Mouse (Mus musculus): ENCODE measurements at regions not wholly inside any gene's neighbourhood (a gene's known extent, or its start where the extent isn't known, plus 50 kb on each side); places are given as distances from the start of the nearest gene placed in this dataset.
A peak's percentile ranks its signal among the peaks of the same experiment; 100 is the strongest.
"Not testable (repeated sequence)": the region's sequence is repeated elsewhere in the genome, so short reads cannot be mapped to it uniquely, and the experiment has no call there.

DNA sequence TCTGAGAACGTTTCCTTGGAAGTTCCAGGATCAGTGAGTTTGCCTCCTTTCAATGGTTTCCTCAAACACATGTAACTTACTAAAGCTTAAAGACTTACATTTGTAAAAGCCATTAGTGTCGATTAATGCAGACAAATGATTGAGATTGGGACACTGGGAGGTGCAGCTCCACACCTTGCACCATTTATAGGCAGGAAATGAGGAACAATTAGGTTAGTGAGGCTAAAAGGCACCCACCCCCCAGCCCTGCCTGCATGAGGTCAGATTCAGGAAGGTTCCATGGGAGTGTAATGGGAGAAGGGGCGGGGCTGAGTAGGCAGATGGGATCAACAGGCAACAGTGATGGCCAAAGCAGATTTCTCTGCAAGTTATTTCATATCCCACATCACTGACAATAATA lies 131.1 kb upstream of the Gm12728 start:
- DNase-seq: peak; percentile 96

GRCm38 (mm10) chr4:105676690-105677089 lies 113.0 kb upstream of the Gm12728 start:
- no peak for DNase-seq

GRCm38 (mm10) chr4:105690716-105691115 lies 99.0 kb upstream of the Gm12728 start:
- peak; percentile 34 for DNase-seq

DNA sequence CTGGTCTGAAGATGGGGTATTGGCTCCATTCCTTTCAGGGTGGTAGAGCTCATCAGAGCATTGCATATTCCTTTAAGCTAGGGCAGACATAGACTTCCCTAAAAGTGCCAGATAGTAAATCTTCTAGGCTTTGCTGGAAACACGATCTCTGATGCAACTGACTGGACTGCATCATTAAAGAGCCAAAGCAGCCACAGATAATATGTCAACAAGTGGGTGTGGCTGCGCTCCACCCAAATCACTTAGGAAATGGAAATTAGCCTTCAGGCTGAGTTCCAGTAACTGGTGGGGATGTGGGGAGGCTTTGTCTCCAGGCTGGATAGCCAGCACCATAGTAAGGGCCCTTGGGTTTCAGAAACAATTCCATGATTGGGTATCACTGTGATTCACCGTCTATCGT lies 97.3 kb upstream of the Gm12728 start:
- DNase-seq: peak; percentile 94

GRCm38 (mm10) chr4:105695895-105696294 lies 93.8 kb upstream of the Gm12728 start:
- DNase-seq: no peak

DNA sequence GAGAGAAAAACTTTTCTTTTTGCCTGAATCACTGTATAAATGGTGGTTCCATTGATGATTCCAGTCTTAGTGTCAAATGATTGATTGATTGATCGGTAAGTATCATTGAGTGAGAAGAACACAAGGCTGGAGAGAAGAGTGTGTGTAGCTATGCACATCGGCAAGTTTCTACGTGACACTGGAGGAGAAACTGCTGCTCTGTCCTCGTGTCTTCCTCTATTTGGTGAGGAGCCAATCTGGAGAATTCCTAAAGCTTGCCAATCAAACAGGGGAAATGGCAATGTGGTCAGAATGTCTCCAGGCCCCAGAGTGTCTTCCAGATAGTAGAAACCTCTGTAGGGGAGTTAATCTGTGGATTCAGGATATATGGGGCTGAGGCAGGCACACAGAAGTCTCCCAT lies 92.5 kb upstream of the Gm12728 start:
- no peak for DNase-seq

DNA sequence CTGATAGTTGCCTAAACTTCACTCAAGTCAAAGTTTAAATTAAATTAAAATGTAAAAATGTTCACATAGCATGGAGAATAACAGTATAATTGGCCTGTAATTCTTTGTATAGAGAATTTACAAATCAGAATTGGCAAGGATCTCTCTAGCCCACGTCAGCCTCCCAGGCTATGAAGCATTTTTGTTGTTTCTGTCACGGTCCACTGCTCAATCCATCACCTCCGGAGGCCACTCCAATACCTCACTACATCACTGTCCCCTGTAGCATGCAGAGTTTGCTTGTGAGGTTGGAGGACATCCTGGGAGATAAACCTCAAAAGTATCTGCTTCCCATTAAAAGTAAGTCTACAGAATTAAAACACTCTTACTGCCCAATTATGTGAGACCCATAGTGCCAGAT lies 87.6 kb upstream of the Gm12728 start:
- DNase-seq: no peak

GRCm38 (mm10) chr4:105703408-105703807 lies 86.3 kb upstream of the Gm12728 start:
- DNase-seq: peak; percentile 55

- DNase-seq: peak; percentile 54
Measured at GRCm38 (mm10) chr4:105704271-105704670, 85.4 kb upstream of the Gm12728 start.

- DNase-seq: peak; percentile 80
Measured at GRCm38 (mm10) chr4:105705996-105706395, 83.7 kb upstream of the Gm12728 start.

DNA sequence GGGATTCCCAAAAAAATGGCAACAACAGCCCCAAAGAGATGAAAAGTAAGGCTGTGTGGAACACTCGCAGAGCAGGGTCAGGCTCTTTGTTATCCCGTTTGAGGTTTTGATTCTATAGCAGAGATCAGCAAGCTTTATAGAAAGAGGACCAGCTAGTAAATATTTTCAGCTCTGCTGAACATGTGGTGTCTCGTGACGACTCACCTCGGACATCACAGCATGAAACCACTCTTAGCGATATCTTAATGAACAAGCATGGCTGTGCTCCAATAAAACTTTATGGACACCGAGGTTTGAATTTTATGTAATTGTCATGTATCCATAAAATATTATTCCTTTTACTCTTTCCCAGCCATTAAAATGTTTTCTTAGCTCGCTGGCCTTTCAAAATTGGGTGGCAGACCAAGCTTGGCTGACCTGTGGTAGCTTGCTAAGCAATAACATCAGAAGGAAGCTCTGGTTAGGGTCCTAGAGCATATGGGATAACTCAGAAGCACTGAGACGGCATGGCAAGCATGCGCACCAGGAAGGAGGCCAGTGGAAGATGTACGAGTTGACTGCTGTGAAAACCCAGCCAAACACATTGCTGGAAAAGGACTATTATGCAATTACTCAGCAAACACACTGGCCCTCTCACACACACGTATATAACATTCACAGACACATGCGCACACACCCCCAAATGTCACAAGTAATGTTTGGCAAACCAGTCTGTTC lies 81.4 kb upstream of the Gm12728 start:
- peak; percentile 90 for DNase-seq

DNA sequence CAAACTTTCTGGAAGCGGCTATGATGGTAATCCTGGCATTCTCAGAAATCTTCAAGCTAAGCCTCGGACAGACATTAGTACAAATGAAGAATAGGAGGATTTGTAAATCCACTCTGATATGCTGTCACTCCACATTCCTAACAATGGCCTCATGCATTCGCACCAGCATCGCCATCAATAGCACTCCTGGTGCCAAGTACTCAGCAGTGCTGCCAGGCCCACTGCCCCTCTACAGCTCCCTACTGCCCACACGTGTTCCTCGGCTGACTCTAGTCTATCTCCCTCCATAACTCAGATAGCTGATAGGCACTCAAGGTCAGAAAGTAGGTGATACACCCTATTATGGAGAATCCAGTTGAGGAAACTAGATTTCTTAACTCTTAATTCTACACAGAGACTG lies 75.7 kb upstream of the Gm12728 start:
- DNase-seq: no peak

DNA sequence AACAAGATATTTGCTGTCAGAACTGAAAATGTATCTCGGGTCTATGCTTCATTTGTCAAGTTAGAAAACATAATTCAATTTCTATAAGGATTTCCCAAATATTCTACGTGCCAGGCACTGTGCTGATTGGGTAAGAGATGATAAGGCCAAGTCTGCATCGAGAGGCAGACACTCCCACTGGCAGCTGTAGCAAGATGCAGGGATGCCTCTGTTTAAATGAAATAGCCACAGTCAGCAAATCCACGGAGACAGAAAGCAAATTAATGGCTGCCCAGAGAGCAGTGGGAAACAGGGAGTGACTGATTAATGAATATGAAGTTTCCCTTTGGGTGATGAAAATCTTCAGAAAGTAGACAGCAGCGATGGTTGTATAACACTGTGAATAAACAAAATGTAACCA lies 71.6 kb upstream of the Gm12728 start:
- DNase-seq: peak; percentile 59

DNA sequence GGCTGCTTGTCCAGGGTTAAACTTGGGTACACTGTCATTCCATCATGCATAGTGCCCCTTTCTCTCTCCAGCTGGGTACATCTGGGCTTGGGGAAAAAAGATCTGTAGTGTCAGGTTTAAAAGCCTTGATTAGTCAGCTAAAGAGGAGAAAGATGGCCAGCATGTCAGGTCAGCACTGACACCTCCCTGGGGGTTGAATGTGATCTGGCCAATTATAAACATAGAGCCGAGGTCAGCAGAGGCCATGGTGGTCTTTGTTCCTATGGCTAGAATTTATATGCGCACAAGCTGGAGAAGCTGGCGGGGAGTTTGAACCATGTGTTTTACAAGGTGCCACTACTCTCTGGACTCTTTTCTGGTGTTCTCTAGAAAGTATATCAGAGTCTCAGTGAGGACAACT lies 61.0 kb upstream of the Gm12728 start:
- DNase-seq: no peak

DNA sequence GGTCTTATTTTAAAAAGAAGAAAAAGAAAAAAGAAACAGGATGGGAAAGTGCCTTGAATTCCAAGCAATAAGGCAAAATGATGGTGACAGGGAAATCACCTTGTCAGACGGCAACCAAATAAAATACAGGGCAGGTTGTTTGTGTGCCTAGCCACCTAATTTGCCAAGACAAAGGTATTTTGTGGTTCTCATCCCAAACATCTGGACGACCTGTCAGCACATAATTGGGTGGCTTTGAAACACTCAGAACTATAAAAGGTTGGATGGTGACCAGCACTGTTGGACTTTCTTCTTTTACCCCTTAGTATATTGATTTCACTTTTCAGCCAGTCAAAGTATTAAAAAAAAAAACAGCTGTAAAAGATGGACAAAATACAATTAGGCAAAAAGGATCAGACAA lies 58.8 kb upstream of the Gm12728 start:
- no peak for DNase-seq

DNA sequence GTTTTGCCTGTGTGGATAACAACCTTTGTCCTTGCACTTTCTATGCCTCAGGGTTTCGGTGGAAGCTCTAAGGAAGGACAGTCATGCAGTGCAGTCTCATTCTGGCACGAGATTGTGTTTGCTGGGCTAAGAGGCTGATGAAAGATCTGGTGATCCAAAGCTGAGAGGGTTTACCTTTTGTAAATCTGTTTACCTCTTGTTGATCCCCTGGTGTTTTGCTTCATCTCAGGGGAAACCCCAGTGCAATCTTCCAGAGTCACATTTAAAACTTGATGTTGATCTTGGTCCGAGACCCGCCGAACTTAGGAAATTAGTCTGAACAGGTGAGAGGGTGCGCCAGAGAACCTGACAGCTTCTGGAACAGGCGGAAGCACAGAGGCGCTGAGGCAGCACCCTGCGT lies 54.6 kb upstream of the Gm12728 start:
- not testable (repeated sequence) for DNase-seq

Data from heart, adult 11 months (tissue).